Mouse (Mus musculus): ENCODE measurements at regions not wholly inside any gene's neighbourhood (a gene's known extent, or its start where the extent isn't known, plus 50 kb on each side); places are given as distances from the start of the nearest gene placed in this dataset.

GRCm38 (mm10) chr1:150160314-150160713 lies 60.5 kb downstream of the Ptgs2 start:
- 68% methylated on average over 2 of the region's 2 CpGs for WGBS
- H3K36me3 ChIP-seq (ENCODE audit: control insufficient read depth, insufficient read depth, low read length) = no peaks in the 10 kb centered on the region
- DNase-seq (ENCODE audit: low spot score) (no peak), ATAC-seq (replicated peaks; ENCODE audit: low FRiP score) (no peak)
- no peak overlapping the region for H3K4me3 ChIP-seq (ENCODE audit: low read depth, low read length)
- H3K27ac ChIP-seq (ENCODE audit: low read depth, low read length) = no peak overlapping the region
- H3K4me1 ChIP-seq (replicated peaks; ENCODE audit: control insufficient read depth, insufficient read depth, low read length) = no peaks in the 10 kb centered on the region
- no peaks in the 10 kb centered on the region for H3K27me3 ChIP-seq (ENCODE audit: control insufficient read depth, insufficient read depth, low read length)
- no peak overlapping the region for H3K9ac ChIP-seq (ENCODE audit: low read length)
- H3K4me2 ChIP-seq (ENCODE audit: low read depth, low read length, severe bottlenecking) = no peak overlapping the region
- H3K9me3 ChIP-seq (ENCODE audit: control insufficient read depth, low read length) = no peaks in the 10 kb centered on the region

DNA sequence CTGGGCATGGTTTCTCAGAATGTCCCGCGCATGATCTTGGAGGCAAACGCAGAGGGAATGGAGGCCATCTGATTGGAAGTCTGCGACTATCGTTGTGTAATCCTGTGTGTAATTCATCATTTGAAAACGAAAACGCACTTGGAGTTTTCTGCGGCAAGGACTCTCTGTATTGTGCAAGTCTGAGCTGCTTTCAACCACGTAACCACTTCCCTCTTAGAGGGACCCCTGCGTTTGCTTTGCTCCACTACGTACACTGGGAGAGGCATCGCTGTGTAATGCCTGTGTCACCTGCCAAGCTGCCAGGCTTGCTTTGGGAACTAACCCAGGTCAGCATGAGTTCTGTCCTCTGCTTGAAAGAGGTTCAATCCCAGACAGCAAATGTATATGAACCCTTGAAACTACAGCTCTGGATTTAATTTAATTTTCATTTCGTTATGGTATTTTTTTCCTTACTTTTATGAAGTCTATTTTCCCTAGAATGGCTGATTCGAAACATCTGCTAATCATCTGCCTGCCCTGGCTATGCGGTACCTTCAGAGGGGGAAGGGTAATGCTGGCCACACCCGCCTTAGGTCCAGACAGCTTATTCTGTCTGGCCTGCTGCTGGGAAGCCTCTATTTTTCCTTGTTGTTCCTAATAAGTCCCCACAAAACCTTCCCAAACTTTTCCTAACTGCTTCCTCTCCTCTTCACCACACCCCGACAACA lies 65.2 kb downstream of the Ptgs2 start:
- DNase-seq (ENCODE audit: low spot score) (no peak), ATAC-seq (replicated peaks; ENCODE audit: low FRiP score) (no peak)
- H3K36me3 ChIP-seq (ENCODE audit: control insufficient read depth, insufficient read depth, low read length) = no peaks in the 10 kb centered on the region
- no peaks in the 10 kb centered on the region for H3K27me3 ChIP-seq (ENCODE audit: control insufficient read depth, insufficient read depth, low read length)
- 68% methylated on average over 17 of the region's 17 CpGs for WGBS
- no peaks in the 10 kb centered on the region for H3K9me3 ChIP-seq (ENCODE audit: control insufficient read depth, low read length)
- no peak overlapping the region for H3K4me3 ChIP-seq (ENCODE audit: low read depth, low read length)
- H3K27ac ChIP-seq (ENCODE audit: low read depth, low read length) = no peak overlapping the region
- no peaks in the 10 kb centered on the region for H3K4me1 ChIP-seq (replicated peaks; ENCODE audit: control insufficient read depth, insufficient read depth, low read length)
- H3K4me2 ChIP-seq (ENCODE audit: low read depth, low read length, severe bottlenecking) = no peak overlapping the region
- no peak overlapping the region for H3K9ac ChIP-seq (ENCODE audit: low read length)

DNA sequence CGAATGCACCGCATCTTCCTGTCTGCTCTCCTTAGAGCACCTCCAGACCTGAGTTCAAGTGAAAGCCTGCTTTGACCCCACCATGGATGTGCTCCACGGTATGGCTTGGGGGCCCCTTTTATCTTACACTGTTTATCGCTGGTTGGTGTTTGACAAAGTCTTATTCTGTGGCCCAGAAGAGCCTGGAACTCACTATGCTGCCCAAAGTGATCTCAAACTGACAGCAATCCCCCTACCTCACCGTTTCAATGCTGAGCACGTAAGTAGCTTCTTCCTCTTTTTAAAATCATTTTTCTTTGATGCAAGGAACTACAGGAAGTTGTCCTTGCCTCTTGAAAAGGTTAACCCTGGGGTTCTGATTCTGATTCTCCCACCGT lies 65.8 kb downstream of the Ptgs2 start:
- H3K4me1 ChIP-seq (replicated peaks; ENCODE audit: control insufficient read depth, insufficient read depth, low read length) = no peaks in the 10 kb centered on the region
- no peaks in the 10 kb centered on the region for H3K9me3 ChIP-seq (ENCODE audit: control insufficient read depth, low read length)
- no peak for DNase-seq (ENCODE audit: low spot score)

GRCm38 (mm10) chr1:150167172-150167571 lies 67.3 kb downstream of the Ptgs2 start:
- Histone ChIP-seq H3K27ac (ENCODE audit: low read depth, low read length) (no peak overlapping the region), H3K9ac (ENCODE audit: low read length) (no peak overlapping the region), H3K4me2 (ENCODE audit: low read depth, low read length, severe bottlenecking) (no peak overlapping the region), H3K9me3 (ENCODE audit: control insufficient read depth, low read length) (no peaks in the 10 kb centered on the region), H3K4me1 (replicated peaks; ENCODE audit: control insufficient read depth, insufficient read depth, low read length) (no peaks in the 10 kb centered on the region), H3K4me3 (ENCODE audit: low read depth, low read length) (no peak overlapping the region), H3K36me3 (ENCODE audit: control insufficient read depth, insufficient read depth, low read length) (no peaks in the 10 kb centered on the region), H3K27me3 (ENCODE audit: control insufficient read depth, insufficient read depth, low read length) (no peaks in the 10 kb centered on the region)
- DNase-seq (ENCODE audit: low spot score) (no peak), ATAC-seq (replicated peaks; ENCODE audit: low FRiP score) (no peak)

More for the DNA sequence above, 65.8 kb downstream of the Ptgs2 start:
- 77% methylated on average over 7 of the region's 7 CpGs for WGBS
- Histone ChIP-seq H3K4me2 (ENCODE audit: low read depth, low read length, severe bottlenecking) (no peak overlapping the region), H3K36me3 (ENCODE audit: control insufficient read depth, insufficient read depth, low read length) (no peaks in the 10 kb centered on the region), H3K27ac (ENCODE audit: low read depth, low read length) (no peak overlapping the region), H3K4me3 (ENCODE audit: low read depth, low read length) (no peak overlapping the region), H3K27me3 (ENCODE audit: control insufficient read depth, insufficient read depth, low read length) (no peaks in the 10 kb centered on the region), H3K9ac (ENCODE audit: low read length) (no peak overlapping the region)
- no peak for ATAC-seq (replicated peaks; ENCODE audit: low FRiP score)

GRCm38 (mm10) chr1:150174204-150174603 lies 74.4 kb downstream of the Ptgs2 start:
- Histone ChIP-seq H3K9ac (ENCODE audit: low read length) (no peak overlapping the region), H3K4me3 (ENCODE audit: low read depth, low read length) (no peak overlapping the region), H3K36me3 (ENCODE audit: control insufficient read depth, insufficient read depth, low read length) (no peaks in the 10 kb centered on the region), H3K4me1 (replicated peaks; ENCODE audit: control insufficient read depth, insufficient read depth, low read length) (no peaks in the 10 kb centered on the region), H3K27ac (ENCODE audit: low read depth, low read length) (no peak overlapping the region), H3K9me3 (ENCODE audit: control insufficient read depth, low read length) (no peaks in the 10 kb centered on the region), H3K4me2 (ENCODE audit: low read depth, low read length, severe bottlenecking) (no peak overlapping the region), H3K27me3 (ENCODE audit: control insufficient read depth, insufficient read depth, low read length) (no peaks in the 10 kb centered on the region)
- no peak for DNase-seq (ENCODE audit: low spot score)
- WGBS = 75% methylated on average over 3 of the region's 3 CpGs
- no peak for ATAC-seq (replicated peaks; ENCODE audit: low FRiP score)

GRCm38 (mm10) chr1:150177029-150177740 lies 77.4 kb downstream of the Ptgs2 start:
- ATAC-seq (replicated peaks; ENCODE audit: low FRiP score) (no peak), DNase-seq (ENCODE audit: low spot score) (no peak)
- Histone ChIP-seq H3K27me3 (ENCODE audit: control insufficient read depth, insufficient read depth, low read length) (no peaks in the 10 kb centered on the region), H3K9me3 (ENCODE audit: control insufficient read depth, low read length) (no peaks in the 10 kb centered on the region), H3K9ac (ENCODE audit: low read length) (no peak overlapping the region), H3K4me1 (replicated peaks; ENCODE audit: control insufficient read depth, insufficient read depth, low read length) (no peaks in the 10 kb centered on the region), H3K36me3 (ENCODE audit: control insufficient read depth, insufficient read depth, low read length) (no peaks in the 10 kb centered on the region), H3K27ac (ENCODE audit: low read depth, low read length) (no peak overlapping the region), H3K4me2 (ENCODE audit: low read depth, low read length, severe bottlenecking) (no peak overlapping the region), H3K4me3 (ENCODE audit: low read depth, low read length) (no peak overlapping the region)
- WGBS = 90% methylated on average over 1 of the region's 1 CpGs

- Histone ChIP-seq H3K4me2 (ENCODE audit: low read depth, low read length, severe bottlenecking) (no peak overlapping the region), H3K4me1 (replicated peaks; ENCODE audit: control insufficient read depth, insufficient read depth, low read length) (no peaks in the 10 kb centered on the region), H3K36me3 (ENCODE audit: control insufficient read depth, insufficient read depth, low read length) (no peaks in the 10 kb centered on the region), H3K27ac (ENCODE audit: low read depth, low read length) (no peak overlapping the region), H3K9me3 (ENCODE audit: control insufficient read depth, low read length) (no peaks in the 10 kb centered on the region), H3K4me3 (ENCODE audit: low read depth, low read length) (no peak overlapping the region), H3K9ac (ENCODE audit: low read length) (no peak overlapping the region), H3K27me3 (ENCODE audit: control insufficient read depth, insufficient read depth, low read length) (no peaks in the 10 kb centered on the region)
- WGBS = 91% methylated on average over 2 of the region's 2 CpGs
- ATAC-seq (replicated peaks; ENCODE audit: low FRiP score) (no peak), DNase-seq (ENCODE audit: low spot score) (no peak)
Observed at GRCm38 (mm10) chr1:150202022-150202421, 102.2 kb downstream of the Ptgs2 start.

GRCm38 (mm10) chr1:150212454-150212853 lies 106.8 kb upstream of the Pdc start:
- DNase-seq (ENCODE audit: low spot score) (no peak), ATAC-seq (replicated peaks; ENCODE audit: low FRiP score) (no peak)
- H3K27ac ChIP-seq (ENCODE audit: low read depth, low read length) = no peak overlapping the region
- H3K9ac ChIP-seq (ENCODE audit: low read length) = no peak overlapping the region
- H3K4me1 ChIP-seq (replicated peaks; ENCODE audit: control insufficient read depth, insufficient read depth, low read length) = no peaks in the 10 kb centered on the region
- H3K9me3 ChIP-seq (ENCODE audit: control insufficient read depth, low read length) = no peaks in the 10 kb centered on the region
- no peak overlapping the region for H3K4me3 ChIP-seq (ENCODE audit: low read depth, low read length)
- no peaks in the 10 kb centered on the region for H3K36me3 ChIP-seq (ENCODE audit: control insufficient read depth, insufficient read depth, low read length)
- no peaks in the 10 kb centered on the region for H3K27me3 ChIP-seq (ENCODE audit: control insufficient read depth, insufficient read depth, low read length)
- H3K4me2 ChIP-seq (ENCODE audit: low read depth, low read length, severe bottlenecking) = no peak overlapping the region

- H3K9me3 ChIP-seq (ENCODE audit: control insufficient read depth, low read length) = no peaks in the 10 kb centered on the region
- no peak overlapping the region for H3K9ac ChIP-seq (ENCODE audit: low read length)
- H3K4me1 ChIP-seq (replicated peaks; ENCODE audit: control insufficient read depth, insufficient read depth, low read length) = no peaks in the 10 kb centered on the region
- no peak overlapping the region for H3K4me3 ChIP-seq (ENCODE audit: low read depth, low read length)
- no peaks in the 10 kb centered on the region for H3K36me3 ChIP-seq (ENCODE audit: control insufficient read depth, insufficient read depth, low read length)
- no peaks in the 10 kb centered on the region for H3K27me3 ChIP-seq (ENCODE audit: control insufficient read depth, insufficient read depth, low read length)
- ATAC-seq (replicated peaks; ENCODE audit: low FRiP score) = no peak
- 87% methylated on average over 3 of the region's 3 CpGs for WGBS
- DNase-seq (ENCODE audit: low spot score) = no peak
- no peak overlapping the region for H3K4me2 ChIP-seq (ENCODE audit: low read depth, low read length, severe bottlenecking)
- H3K27ac ChIP-seq (ENCODE audit: low read depth, low read length) = no peak overlapping the region
Observed at GRCm38 (mm10) chr1:150216672-150217071, 102.5 kb upstream of the Pdc start.
